ENCODE assay signal across 9 mouse cellular contexts in the genomic region with DNA sequence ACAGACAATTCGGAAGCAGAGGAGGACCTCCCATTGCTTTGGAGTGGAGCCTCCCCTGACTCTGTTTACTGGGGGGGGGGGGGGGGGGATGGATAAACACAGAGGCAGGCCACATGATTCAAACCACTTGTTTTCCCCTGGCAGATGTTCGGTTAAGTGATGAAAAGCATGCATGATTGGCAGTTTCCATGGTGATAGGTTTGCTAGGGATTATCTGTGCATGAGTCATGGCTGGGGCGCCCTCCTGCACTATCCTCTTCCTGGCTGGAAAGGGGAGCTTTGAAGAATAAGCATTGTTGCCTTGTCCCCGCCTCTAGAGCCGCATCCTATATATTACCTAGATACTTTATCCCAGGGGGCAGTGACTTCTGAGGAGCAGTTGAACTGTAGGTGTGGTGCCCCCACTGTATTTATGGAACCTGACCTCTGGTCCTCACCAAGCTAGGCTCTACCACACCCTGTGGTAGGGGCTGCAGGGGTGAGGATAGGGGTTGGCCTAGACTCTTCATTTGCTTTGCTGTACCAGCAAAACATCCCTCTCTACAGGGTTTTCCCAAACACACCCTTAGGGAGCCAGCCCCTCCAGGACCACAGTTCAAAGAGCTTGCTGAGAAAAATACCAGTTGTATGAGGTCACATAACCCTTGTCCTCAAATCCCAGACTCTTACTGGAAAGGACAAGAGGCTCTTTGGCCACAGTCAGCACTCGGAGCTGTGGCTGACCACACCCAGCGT.
DNase-seq lines count a peak whose midpoint lies in the region; ATAC-seq lines count a peak whose summit lies in the region.
"Had no signal": no experiment of that assay in that cellular context is flagged by ENCODE, and none has a peak within 500 bp of the region (broad histone marks: within the 10 kb centered on the region; RNA-seq: fewer than 3 reads in every experiment).

No protein-coding gene starts in this region.

- no peak overlapping the region for H3K4me3 ChIP-seq in heart, embryonic 15.5 days
- no peak overlapping the region for H3K4me3 ChIP-seq in midbrain, embryonic 11.5 days (ENCODE audit: low read depth, low read length)
- H3K4me3 ChIP-seq: liver, embryonic 13.5 days had no signal

- peaks cover 18% of the 10 kb centered on the region for H3K4me1 ChIP-seq in heart, embryonic 15.5 days (replicated peaks)
- H3K4me1 ChIP-seq in midbrain, embryonic 11.5 days (ENCODE audit: control insufficient read depth, insufficient read depth, low read length), result peaks cover 18% of the 10 kb centered on the region

- H3K9ac ChIP-seq in heart, embryonic 15.5 days, result no peak overlapping the region
- H3K9ac ChIP-seq in midbrain, embryonic 11.5 days (ENCODE audit: low read length), result no peak overlapping the region
- H3K9ac ChIP-seq: liver, embryonic 13.5 days had no signal

- no peaks in the 10 kb centered on the region for H3K27me3 ChIP-seq in heart, embryonic 15.5 days
- no peaks in the 10 kb centered on the region for H3K27me3 ChIP-seq in midbrain, embryonic 11.5 days (ENCODE audit: control insufficient read depth, insufficient read depth, low read length)
- H3K27me3 ChIP-seq: liver, embryonic 13.5 days had no signal

- DNase-seq in layer of hippocampus, adult 9-11 months, result peak; percentile 28
- DNase-seq in layer of hippocampus, postnatal 10 days (ENCODE audit: low spot score in 2 of 2), result no peak
- DNase-seq in embryo, embryonic 9.5 days (ENCODE audit: extremely low spot score), result peak; percentile 75
- peak; percentile 97 for DNase-seq in midbrain, embryonic 11.5 days (ENCODE audit: low spot score, missing footprints)
- DNase-seq in natural killer cell, adult 2 months (ENCODE audit: low spot score in 2 of 2), result no peak
- DNase-seq in cerebellum, adult 9-10 months, result no peak
- DNase-seq in left cerebral cortex, postnatal 36 days (ENCODE audit: low spot score in 2 of 2), result no peak
- DNase-seq: liver, embryonic 13.5 days had no signal

- intact Hi-C loops in left cerebral cortex, postnatal 36 days (cut with DNase I), result no loop called here

- peak; percentile 66 for ATAC-seq in heart, embryonic 15.5 days (replicated peaks; ENCODE audit: insufficient number of reproducible peaks, insufficient read depth, low FRiP score, low read depth)
- peak; percentile 94 for ATAC-seq in midbrain, embryonic 11.5 days (ENCODE audit: low FRiP score)

- H3K36me3 ChIP-seq in heart, embryonic 15.5 days, result no peaks in the 10 kb centered on the region
- H3K36me3 ChIP-seq in midbrain, embryonic 11.5 days (ENCODE audit: control insufficient read depth, insufficient read depth, low read length), result no peaks in the 10 kb centered on the region
- H3K36me3 ChIP-seq: liver, embryonic 13.5 days had no signal

- no peak overlapping the region for H3K4me2 ChIP-seq in heart, embryonic 15.5 days
- H3K4me2 ChIP-seq in midbrain, embryonic 11.5 days, result no peak overlapping the region
- H3K4me2 ChIP-seq: liver, embryonic 13.5 days had no signal

- H3K9me3 ChIP-seq in heart, embryonic 15.5 days (replicated peaks), result no peaks in the 10 kb centered on the region
- no peaks in the 10 kb centered on the region for H3K9me3 ChIP-seq in midbrain, embryonic 11.5 days (ENCODE audit: control insufficient read depth, low read length)
- H3K9me3 ChIP-seq: liver, embryonic 13.5 days had no signal

- WGBS in heart, embryonic 15.5 days, result 44% methylated on average over 7 of the region's 7 CpGs
- WGBS in midbrain, embryonic 11.5 days, result 25% methylated on average over 7 of the region's 7 CpGs

- peak overlapping the region; percentile 25; the same call in 1 of the 2 replicates for H3K27ac ChIP-seq in heart, embryonic 15.5 days
- peak overlapping the region; percentile 77 for H3K27ac ChIP-seq in midbrain, embryonic 11.5 days (ENCODE audit: low read depth, low read length)
- H3K27ac ChIP-seq: liver, embryonic 13.5 days had no signal

Comparison
In these comparisons a context has a peak if more than half of its experiments do, and no peak if none do; other contexts are left out.
1. DNase-seq: peak in layer of hippocampus, adult 9-11 months (single experiment), embryo, embryonic 9.5 days (single experiment) and midbrain, embryonic 11.5 days (single experiment); none in layer of hippocampus, postnatal 10 days (0 of 2), natural killer cell, adult 2 months (0 of 2), cerebellum, adult 9-10 months (single experiment) and left cerebral cortex, postnatal 36 days (0 of 2).